Mouse (Mus musculus) hindbrain, postnatal 0 days (tissue): ENCODE measurements around the gene Cmip. TPM values are rescaled to one million over a fixed set of nuclear protein-coding genes. Genes with fewer than 3 reads are reported as not detected.
A peak's percentile ranks its signal among the peaks of the same experiment; 100 is the strongest.

Experiments
- ATAC-seq: fragments of 200-750 bp; cut with Nextera tagmentation; 2 replicates; pipeline ENCODE4 v1.8.0; 2017; ENCODE audit warnings: mild to moderate bottlenecking, moderate TSS enrichment, moderate library complexity
- DNase-seq: peaks from one replicate; pipeline ENCODE4 v3.0.0-alpha.2; 2015; ENCODE audit warnings: low spot score
- H3K27ac ChIP-seq: fragments of 300-500 bp; sonication (generic); 2 replicates; pipeline ENCODE4 v1.5.1; 2014; ENCODE audit warnings: mild to moderate bottlenecking
- H3K27me3 ChIP-seq: fragments of 300-500 bp; sonication (generic); 2 replicates; pipeline ENCODE4 v1.6.1; 2014; ENCODE audit warnings: low read length, mixed read lengths; ENCODE audit not compliant: insufficient read depth
- H3K36me3 ChIP-seq: fragments of 300-500 bp; sonication (generic); 2 replicates; pipeline ENCODE4 v1.6.1; 2014; ENCODE audit warnings: low read length, mixed read lengths; ENCODE audit not compliant: insufficient read depth
- H3K4me1 ChIP-seq: fragments of 300-500 bp; sonication (generic); 2 replicates; pipeline ENCODE4 v1.6.1; 2014; ENCODE audit warnings: antibody characterized with exemption, low read length, mixed read lengths; ENCODE audit not compliant: insufficient read depth
- H3K4me2 ChIP-seq: fragments of 300-500 bp; sonication (generic); 2 replicates; pipeline ENCODE4 v1.6.1; 2014; ENCODE audit warnings: low read depth, mild to moderate bottlenecking, low read length, moderate library complexity, mixed read lengths
- H3K4me3 ChIP-seq: fragments of 300-500 bp; sonication (generic); 2 replicates; pipeline ENCODE4 v1.5.1; 2014; ENCODE audit warnings: low read length
- H3K9ac ChIP-seq: fragments of 300-500 bp; sonication (generic); replicated peaks from 2 replicates; pipeline ENCODE4 v1.6.1; 2014; ENCODE audit warnings: mild to moderate bottlenecking, low read length, moderate library complexity, mixed read lengths
- H3K9me3 ChIP-seq: fragments of 300-500 bp; sonication (generic); 2 replicates; pipeline ENCODE4 v1.6.1; 2016; ENCODE audit warnings: low read length, mixed read lengths
- CTCF ChIP-seq: IDR thresholded peaks from 2 replicates; pipeline ENCODE4 v1.5.1; 2016; ENCODE audit warnings: antibody characterized with exemption, control low read depth, low read depth
- WGBS: fragments of 180-500 bp; shearing (Covaris S2); extraction: QIAGEN DNeasy Blood & Tissue Kit; methylation state at CpG from one replicate; pipeline ENCODE4 v1.1.7; 2014; 5-methylcytosine and 5-hydroxymethylcytosine counted together
- polyA plus RNA-seq: library from polyadenylated mRNA; unstranded; fragments of >200 nt; fragmentation: Nextera tagmentation; extraction: Ambion mirVana; gene quantifications from 2 replicates; pipeline ENCODE4 v1.2.1, GENCODE M21; 2015
- total RNA-seq: library from RNA; depleted of rRNA; stranded (reverse); fragments of >200 nt; gene quantifications from 2 replicates; pipeline ENCODE4 v1.2.3, GENCODE M21; 2014

Gene Cmip
- total and polyA plus RNA-seq, 2 experiments from 2014 or later: 163 to 230 TPM

- H3K4me2 ChIP-seq: no peak overlapping the region
- H3K36me3 ChIP-seq: no peaks in the 10 kb centered on the region
- H3K9me3 ChIP-seq: no peaks in the 10 kb centered on the region
- no peak for TF ChIP-seq CTCF
- H3K4me3 ChIP-seq: no peak overlapping the region
- H3K9ac ChIP-seq: no peak overlapping the region
- H3K4me1 ChIP-seq: peaks cover 24% of the 10 kb centered on the region
- H3K27ac ChIP-seq: no peak overlapping the region
- WGBS: 87% methylated on average over 7 of the region's 7 CpGs
- no peaks in the 10 kb centered on the region for H3K27me3 ChIP-seq
- DNase-seq: no peak
- ATAC-seq: no peak
These were observed 23.6 kb downstream of the Cmip start for GRCm38 (mm10) chr8:117280488-117280887.

DNA sequence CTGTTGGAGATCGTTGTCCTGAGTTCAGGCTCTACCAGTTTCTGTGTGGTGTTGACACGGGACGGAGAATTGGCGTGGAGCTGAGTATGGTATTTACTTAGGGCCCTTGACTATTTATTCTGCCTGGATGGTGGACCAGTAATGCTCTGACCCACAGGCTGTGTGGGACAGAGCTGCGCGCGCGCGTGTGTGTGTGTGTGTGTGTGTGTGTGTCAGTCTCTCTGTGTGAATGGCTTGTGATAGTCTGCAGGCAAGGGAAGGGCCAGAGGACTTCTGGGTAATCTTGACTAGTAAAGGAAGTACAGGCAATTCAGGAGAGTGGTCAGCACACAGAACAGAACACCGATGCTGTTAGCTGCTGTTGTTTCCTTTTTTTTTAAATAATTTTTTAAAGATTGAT is 24.8 kb downstream of the Cmip start:
- Histone ChIP-seq H3K9ac (no peak overlapping the region), H3K36me3 (no peaks in the 10 kb centered on the region), H3K4me1 (peaks cover 24% of the 10 kb centered on the region), H3K4me2 (no peak overlapping the region), H3K27me3 (no peaks in the 10 kb centered on the region), H3K4me3 (no peak overlapping the region), H3K9me3 (no peaks in the 10 kb centered on the region), H3K27ac (no peak overlapping the region)
- TF ChIP-seq CTCF: no peak
- DNase-seq (no peak), ATAC-seq (no peak)
- 90% methylated on average over 10 of the region's 10 CpGs for WGBS

GRCm38 (mm10) chr8:117282141-117282950 is 25.5 kb downstream of the Cmip start:
- ATAC-seq: no peak
- TF ChIP-seq CTCF: 0 out of 2 replicates have a peak, but pooled peaks have one; percentile 15
- Histone ChIP-seq H3K4me3 (no peak overlapping the region), H3K36me3 (no peaks in the 10 kb centered on the region), H3K9ac (no peak overlapping the region), H3K4me2 (no peak overlapping the region), H3K27me3 (no peaks in the 10 kb centered on the region), H3K4me1 (peaks cover 24% of the 10 kb centered on the region), H3K9me3 (no peaks in the 10 kb centered on the region), H3K27ac (peak overlapping the region; percentile 43; the same call in 1 of the 2 replicates)
- 61% methylated on average over 17 of the region's 17 CpGs for WGBS
- DNase-seq: no peak

GRCm38 (mm10) chr8:117284768-117285484 is 28.1 kb downstream of the Cmip start:
- DNase-seq (no peak), ATAC-seq (no peak)
- Histone ChIP-seq H3K27me3 (no peaks in the 10 kb centered on the region), H3K36me3 (no peaks in the 10 kb centered on the region), H3K4me2 (no peak overlapping the region), H3K4me3 (no peak overlapping the region), H3K9ac (no peak overlapping the region), H3K27ac (no peak overlapping the region), H3K9me3 (no peaks in the 10 kb centered on the region), H3K4me1 (peaks cover 2% of the 10 kb centered on the region)
- WGBS: 79% methylated on average over 9 of the region's 9 CpGs
- TF ChIP-seq CTCF: no peak

DNA sequence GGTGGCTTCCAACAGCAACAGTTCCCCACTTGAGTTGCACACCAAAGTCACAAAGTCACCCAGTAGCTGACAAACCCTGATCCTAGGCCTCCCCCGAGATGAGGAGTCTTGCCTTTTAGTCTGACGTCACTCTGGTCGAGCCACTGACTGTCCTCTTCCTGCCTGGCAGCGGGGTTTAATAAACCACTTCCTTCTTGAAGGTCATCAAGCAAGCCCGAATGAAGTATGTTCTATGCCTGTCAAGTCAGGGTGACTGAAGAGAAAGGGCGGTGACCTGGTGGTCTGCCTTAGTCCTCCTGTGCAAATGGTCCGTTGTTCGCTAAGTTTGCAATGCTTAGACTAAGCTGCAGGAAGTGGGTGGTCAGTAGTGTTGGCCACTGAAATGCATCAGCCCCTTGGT is 31.1 kb downstream of the Cmip start:
- H3K36me3 ChIP-seq: no peaks in the 10 kb centered on the region
- no peak overlapping the region for H3K27ac ChIP-seq
- H3K9me3 ChIP-seq: no peaks in the 10 kb centered on the region
- WGBS: 83% methylated on average over 8 of the region's 8 CpGs
- H3K27me3 ChIP-seq: no peaks in the 10 kb centered on the region
- DNase-seq: no peak
- peaks cover 9% of the 10 kb centered on the region for H3K4me1 ChIP-seq
- ATAC-seq: no peak
- no peak overlapping the region for H3K4me2 ChIP-seq
- H3K9ac ChIP-seq: no peak overlapping the region
- no peak for TF ChIP-seq CTCF
- no peak overlapping the region for H3K4me3 ChIP-seq

DNA sequence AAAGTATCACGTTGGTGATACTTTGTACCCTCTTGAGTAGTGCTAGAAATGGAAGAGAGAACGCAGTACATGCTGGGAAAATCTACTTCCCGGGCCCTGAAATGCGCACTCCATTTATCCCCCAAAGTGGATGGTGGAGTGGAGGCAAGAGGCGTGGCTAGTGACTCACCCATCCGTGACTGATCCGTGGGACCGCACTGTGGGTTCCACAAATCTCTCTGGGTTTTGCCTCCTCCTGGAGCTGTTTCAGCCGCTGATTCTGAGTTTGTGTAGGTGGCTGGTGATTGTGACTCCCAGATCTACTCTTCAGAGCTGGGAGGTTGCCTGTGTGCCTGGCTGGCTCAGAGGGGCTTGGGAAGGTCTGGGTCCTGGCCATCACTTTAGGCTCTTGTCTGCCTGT is 32.2 kb downstream of the Cmip start:
- no peaks in the 10 kb centered on the region for H3K27me3 ChIP-seq
- TF ChIP-seq CTCF: no peak
- no peaks in the 10 kb centered on the region for H3K9me3 ChIP-seq
- ATAC-seq (no peak), DNase-seq (no peak)
- no peak overlapping the region for H3K27ac ChIP-seq
- H3K9ac ChIP-seq: no peak overlapping the region
- WGBS: 73% methylated on average over 9 of the region's 9 CpGs
- no peaks in the 10 kb centered on the region for H3K36me3 ChIP-seq
- H3K4me3 ChIP-seq: no peak overlapping the region
- H3K4me1 ChIP-seq: peaks cover 14% of the 10 kb centered on the region
- H3K4me2 ChIP-seq: no peak overlapping the region
